Mouse (Mus musculus) left cerebral cortex, adult 2 months (tissue): ENCODE results near the gene Tiam1. TPM values are rescaled to one million over a fixed set of nuclear protein-coding genes. Genes with fewer than 3 reads are reported as not detected.

Source experiments
- DNase-seq, 2 experiments: peaks; one replicate each; pipeline ENCODE4 v3.0.0; 2021 to 2022; ENCODE audit warnings: low spot score in 2 of 2, mixed read lengths in 1 of 2; ENCODE audit errors: extremely low spot score in 1 of 2
- H3K27ac ChIP-seq: fragments of 200-600 bp; 2 replicates; pipeline ENCODE4 v1.8.1; 2022
- H3K4me3 ChIP-seq: fragments of 200-600 bp; 2 replicates; pipeline ENCODE4 v1.8.1; 2022
- CTCF ChIP-seq: fragments of 200-600 bp; IDR thresholded peaks from 2 replicates; pipeline ENCODE4 v1.8.1; 2022; ENCODE audit warnings: antibody characterized with exemption, mild to moderate bottlenecking, moderate library complexity
- intact Hi-C: fragments of 180-260 bp; cut with DNase I; formaldehyde crosslinking; loops from one replicate; pipeline ENCODE4 v1.15.1; 2025
- total RNA-seq, 2 experiments: library from RNA; stranded (reverse); gene quantifications; 2 replicates each; pipeline ENCODE4 v1.2.3; 2021

The Tiam1 gene
- total RNA-seq, 2 experiments from 2014 or later, result 107 to 120 TPM

GRCm38 (mm10) chr16:90070104-90070503, 73.5 kb downstream of the Tiam1 start:
- intact Hi-C loops, result no loop called here
- H3K4me3 ChIP-seq, result no peak overlapping the region
- H3K27ac ChIP-seq, result no peak overlapping the region
- no peak for TF ChIP-seq CTCF
- DNase-seq, result no peak

DNA sequence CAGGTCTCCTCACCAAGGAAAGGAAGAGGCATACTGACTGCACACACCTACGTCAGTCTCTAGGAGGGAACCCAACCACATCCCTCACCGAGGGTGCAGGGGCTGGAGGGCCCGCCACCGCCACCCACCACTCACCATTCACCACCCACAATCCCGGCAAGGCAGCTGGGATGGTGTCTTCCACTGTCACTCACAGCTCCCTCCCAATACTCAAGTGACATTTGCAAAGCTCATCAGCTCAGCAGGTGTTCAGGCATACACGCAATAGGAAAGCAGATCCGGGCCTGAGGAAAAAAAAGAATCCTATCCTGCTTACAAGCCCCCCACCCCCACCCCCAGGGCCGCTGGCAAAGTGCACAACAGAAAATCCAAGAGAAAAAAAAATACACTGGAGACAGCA, 74.4 kb downstream of the Tiam1 start:
- no peak for DNase-seq
- Histone ChIP-seq H3K4me3 (no peak overlapping the region), H3K27ac (no peak overlapping the region)
- intact Hi-C loops, result no loop called here
- TF ChIP-seq CTCF, result no peak

- intact Hi-C loops, result loop anchor here (5.0 kb wide), 1 partner anchor 206 kb away; no protein-coding TSS in a partner anchor
- TF ChIP-seq CTCF, result no peak; the same call in 1 of the 2 replicates
- no peak for DNase-seq
- Histone ChIP-seq H3K4me3 (no peak overlapping the region), H3K27ac (peak overlapping the region; percentile 72)
Observed at GRCm38 (mm10) chr16:90052905-90053519, 90.6 kb downstream of the Tiam1 start.

DNA sequence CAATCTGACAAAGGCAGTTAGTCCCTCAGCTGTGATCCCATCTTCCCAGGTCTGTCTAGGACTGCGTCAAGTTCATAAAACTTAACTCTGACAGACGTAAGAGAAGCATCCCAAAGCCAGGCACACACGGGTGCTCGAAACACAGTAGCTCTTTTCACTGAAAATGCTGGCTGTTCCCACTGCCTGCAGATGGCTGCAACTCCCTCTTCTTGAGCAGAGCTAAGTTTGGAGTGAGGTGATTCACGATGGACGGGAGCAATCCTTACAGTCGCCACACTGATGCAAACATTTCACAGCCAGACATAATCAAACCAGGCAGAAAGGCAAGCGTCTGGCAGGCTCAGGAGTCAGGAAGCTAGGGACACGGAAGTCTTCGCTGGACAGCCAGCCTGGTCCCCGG, 91.2 kb downstream of the Tiam1 start:
- no peak; the same call in none of the 2 replicates for TF ChIP-seq CTCF

DNA sequence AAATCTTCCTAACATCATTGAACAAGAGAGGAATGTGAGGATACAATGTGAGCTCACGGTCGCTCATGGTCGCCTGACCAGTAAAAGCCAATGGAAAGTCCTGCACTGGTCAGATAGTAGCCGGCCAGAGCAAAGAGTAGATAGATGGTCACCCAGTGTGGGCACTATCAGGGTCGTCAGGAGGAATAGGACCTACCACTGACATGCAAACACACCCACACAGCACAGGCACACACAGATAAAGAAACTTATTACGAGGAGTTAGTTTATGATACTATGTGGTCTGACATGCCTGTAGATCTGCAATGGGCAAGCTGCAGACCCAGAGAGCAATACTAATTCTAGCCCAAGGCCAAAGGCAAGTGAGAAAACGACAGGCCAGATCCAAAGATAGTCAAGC, 92.5 kb downstream of the Tiam1 start:
- Histone ChIP-seq H3K27ac (no peak overlapping the region), H3K4me3 (no peak overlapping the region)
- DNase-seq, result no peak
- intact Hi-C loops, result loop anchor here (5.0 kb wide), 1 partner anchor 204 kb away; no protein-coding TSS in a partner anchor
- TF ChIP-seq CTCF, result no peak

More for the DNA sequence above, 91.2 kb downstream of the Tiam1 start:
- intact Hi-C loops, result loop anchor here (5.0 kb wide), 1 partner anchor 205 kb away; no protein-coding TSS in a partner anchor
- H3K27ac ChIP-seq, result peak overlapping the region; percentile 72
- peak in 1 of 2 experiments; percentile 35 for DNase-seq
- H3K4me3 ChIP-seq, result no peak overlapping the region

DNA sequence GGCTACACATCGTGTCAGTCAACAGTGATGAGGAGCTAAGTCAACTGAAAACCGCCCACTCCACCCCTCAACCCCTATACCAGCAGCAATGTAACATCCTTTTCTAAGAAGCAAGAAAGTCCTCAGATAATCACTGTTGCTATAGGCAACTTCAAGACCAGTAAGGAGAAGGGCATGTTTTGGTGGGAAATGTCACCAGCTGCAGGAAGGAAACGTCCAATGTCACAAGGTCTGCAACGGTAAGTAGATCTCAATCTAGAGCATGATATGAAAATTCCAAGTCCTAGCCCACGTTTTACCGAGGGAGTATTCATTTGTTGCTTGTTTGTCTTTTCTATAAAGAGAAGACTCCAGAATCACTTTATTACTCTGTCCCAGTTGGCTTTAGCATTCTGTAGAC, 95.7 kb downstream of the Tiam1 start:
- no peak overlapping the region for H3K27ac ChIP-seq
- intact Hi-C loops, result loop anchor here (5.0 kb wide), 1 partner anchor 119 kb away; no protein-coding TSS in a partner anchor
- no peak for DNase-seq
- H3K4me3 ChIP-seq, result no peak overlapping the region
- TF ChIP-seq CTCF, result no peak

- H3K4me3 ChIP-seq, result no peak overlapping the region
- DNase-seq, result no peak
- intact Hi-C loops, result loop anchor here (5.0 kb wide), 1 partner anchor 121 kb away; no protein-coding TSS in a partner anchor
- TF ChIP-seq CTCF, result no peak
- H3K27ac ChIP-seq, result peak overlapping the region; percentile 64
Observed at GRCm38 (mm10) chr16:90046494-90047158, 96.9 kb downstream of the Tiam1 start.

DNA sequence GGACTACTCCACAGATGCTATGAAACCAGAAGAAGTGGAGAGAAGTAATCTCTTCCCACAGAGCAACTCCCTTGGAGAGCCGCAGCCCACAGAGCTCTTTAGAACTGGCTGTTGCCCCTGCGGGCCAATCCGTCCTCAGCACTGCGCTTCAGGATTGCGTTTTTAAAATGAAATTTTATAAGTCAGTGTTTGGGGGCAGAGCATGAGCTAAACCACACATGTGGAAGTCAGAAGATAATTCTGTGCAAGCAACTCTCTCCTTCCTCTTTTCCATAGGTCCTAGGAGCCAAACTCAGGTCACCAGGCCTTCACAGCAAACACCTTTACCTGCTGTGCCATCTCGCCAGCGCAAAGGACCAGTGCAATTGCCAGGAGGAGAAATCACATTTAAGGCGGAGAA, 98.0 kb downstream of the Tiam1 start:
- intact Hi-C loops, result loop anchor here (5.0 kb wide), 1 partner anchor 122 kb away; no protein-coding TSS in a partner anchor
- Histone ChIP-seq H3K27ac (no peak overlapping the region), H3K4me3 (no peak overlapping the region)
- no peak for DNase-seq
- no peak for TF ChIP-seq CTCF

GRCm38 (mm10) chr16:90044004-90044754, 99.4 kb downstream of the Tiam1 start:
- DNase-seq, result no peak
- intact Hi-C loops, result no loop called here
- Histone ChIP-seq H3K4me3 (no peak overlapping the region), H3K27ac (no peak overlapping the region)
- TF ChIP-seq CTCF, result no peak

DNA sequence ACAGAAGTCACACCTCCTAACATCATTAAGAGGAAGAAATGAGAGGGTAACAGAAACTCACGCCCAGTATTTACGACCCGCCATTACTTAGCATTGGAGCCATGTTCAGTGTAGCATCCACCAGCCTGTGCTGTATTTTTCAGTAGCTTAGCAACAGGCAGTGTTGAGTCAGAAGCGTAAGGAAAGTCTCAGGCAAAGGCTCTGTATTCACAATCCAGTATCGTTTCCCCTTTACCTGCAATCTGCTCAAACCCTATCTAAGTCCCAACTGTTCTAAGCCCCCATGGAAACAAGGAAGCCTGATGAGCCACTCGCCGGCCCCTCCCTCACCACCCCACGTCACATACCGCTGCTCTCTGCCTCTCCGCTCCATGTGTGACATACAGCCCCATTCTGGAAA, 100.7 kb downstream of the Tiam1 start:
- no peak for TF ChIP-seq CTCF
- no peak overlapping the region for H3K4me3 ChIP-seq
- peak in 1 of 2 experiments; percentile 27 for DNase-seq
- no peak overlapping the region for H3K27ac ChIP-seq
- intact Hi-C loops, result no loop called here

DNA sequence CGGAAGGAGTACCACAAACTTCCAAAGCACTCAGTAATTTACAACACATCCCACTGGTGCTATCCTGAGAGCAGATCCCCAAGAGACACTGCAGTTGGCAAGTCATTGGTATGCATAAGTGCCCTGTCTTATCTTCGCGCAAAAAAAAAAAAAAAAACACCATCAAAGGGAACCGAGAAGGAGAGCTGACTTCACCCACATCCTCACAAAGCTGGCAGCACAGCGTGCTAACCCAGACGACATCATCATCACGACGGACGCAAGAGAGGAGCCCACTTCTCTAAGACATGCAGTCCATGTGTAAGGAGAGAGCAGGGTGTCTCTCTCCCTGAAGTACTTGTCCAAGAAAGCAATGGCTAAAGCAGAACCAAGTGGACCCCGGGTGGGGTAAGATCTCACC, 101.2 kb downstream of the Tiam1 start:
- TF ChIP-seq CTCF, result no peak
- intact Hi-C loops, result no loop called here
- no peak for DNase-seq
- Histone ChIP-seq H3K27ac (no peak overlapping the region), H3K4me3 (no peak overlapping the region)
